Mouse (Mus musculus) CD4-positive naive resting alpha-beta T cell, adult 57 days (primary cell): Measurements from ENCODE around the gene Olfr1079. TPM values are rescaled to one million over a fixed set of nuclear protein-coding genes. Genes with fewer than 3 reads are reported as not detected.

ENCODE experiments used
- total RNA-seq: library from RNA; stranded (reverse); gene quantifications from one replicate; pipeline ENCODE4 v1.2.4, GENCODE M21; 2023

The Olfr1079 gene
- total RNA-seq, result not detected

GRCm38 (mm10) chr2:86542380-86542779 lies at the start of gene Olfr1079:
TSS of gene Olfr1079 (minus strand) at chr2:86542480.

GRCm38 (mm10) chr2:86558135-86558534 lies 15.9 kb upstream of the Olfr1079 start, which contains the start of gene Olfr1080:
TSS of gene Olfr1080 (minus strand) at chr2:86558235.

GRCm38 (mm10) chr2:86508161-86508560 lies 34.1 kb downstream of the Olfr1079 start, which contains the start of gene Olfr1076:
TSS of gene Olfr1076 (plus strand) at chr2:86508461.

GRCm38 (mm10) chr2:86487286-86487685 lies 55.0 kb downstream of the Olfr1079 start, which contains the start of gene Olfr228:
TSS of gene Olfr228 (minus strand) at chr2:86487386.

Other genes with a start within 250 kb of the Olfr1079 start
- gene Olfr1053, start 227.2 kb downstream of the Olfr1079 start, total RNA-seq, result not detected
- gene Olfr1054, start 207.0 kb downstream of the Olfr1079 start, total RNA-seq, result not detected
- not detected for gene Olfr1055, start 192.2 kb downstream of the Olfr1079 start, total RNA-seq
- not detected for gene Olfr1056, start 180.0 kb downstream of the Olfr1079 start, total RNA-seq
- gene Olfr1057, start 164.1 kb downstream of the Olfr1079 start, total RNA-seq, result not detected
- not detected for gene Olfr1058, start 153.9 kb downstream of the Olfr1079 start, total RNA-seq
- gene Olfr1061, start 128.4 kb downstream of the Olfr1079 start, total RNA-seq, result not detected
- gene Olfr1062, start 115.7 kb downstream of the Olfr1079 start, total RNA-seq, result not detected
- not detected for gene Olfr1065, start 91.9 kb downstream of the Olfr1079 start, total RNA-seq
- not detected for gene Olfr1066, start 86.2 kb downstream of the Olfr1079 start, total RNA-seq
- gene Olfr228, start 55.1 kb downstream of the Olfr1079 start, total RNA-seq, result not detected
- gene Olfr1076, start 34.0 kb downstream of the Olfr1079 start, total RNA-seq, result not detected
- gene Olfr1080, start 15.8 kb upstream of the Olfr1079 start, total RNA-seq, result not detected
- not detected for gene Olfr1082, start 56.5 kb upstream of the Olfr1079 start, total RNA-seq
- gene Olfr1084, start 97.2 kb upstream of the Olfr1079 start, total RNA-seq, result not detected
- not detected for gene Olfr1085, start 119.5 kb upstream of the Olfr1079 start, total RNA-seq
- not detected for gene Olfr1086, start 137.6 kb upstream of the Olfr1079 start, total RNA-seq
- not detected for gene Olfr1087, start 155.9 kb upstream of the Olfr1079 start, total RNA-seq
- gene Olfr1089, start 191.2 kb upstream of the Olfr1079 start, total RNA-seq, result not detected
- not detected for gene Olfr1090, start 216.5 kb upstream of the Olfr1079 start, total RNA-seq
- gene Olfr1093, start 240.0 kb upstream of the Olfr1079 start, total RNA-seq, result not detected